10 mouse cellular contexts compared by ENCODE assay signal in genomic region chr13:52017598-52018190, GRCm38 (mm10).
A peak's percentile ranks its signal among the peaks of the same experiment; 100 is the strongest.
DNase-seq lines count a peak whose midpoint lies in the region; ATAC-seq lines count a peak whose summit lies in the region.
"Had no signal": no experiment of that assay in that cellular context is flagged by ENCODE, and none has a peak within 500 bp of the region (broad histone marks: within the 10 kb centered on the region; RNA-seq: fewer than 3 reads in every experiment).

No protein-coding gene starts in this region.

- DNase-seq in frontal cortex, postnatal 36 days (ENCODE audit: low spot score in 2 of 2) = no peak
- DNase-seq in ovary, postnatal 36 days (ENCODE audit: low spot score) = peak; percentile 28
- no peak for DNase-seq in ovary, postnatal 10 days (ENCODE audit: low spot score)
- DNase-seq in cerebellum, adult 11-12 months = peak; percentile 6
- DNase-seq in lung, postnatal 25 days (ENCODE audit: low spot score) = no peak
- no peak for DNase-seq in spleen, adult 12 weeks (ENCODE audit: low spot score)
- DNase-seq: gastrocnemius, postnatal 10 days; thymus, postnatal 4 days had no signal

- peak; percentile 59 for ATAC-seq in frontal cortex, adult (ENCODE audit: low TSS enrichment)
- peak; percentile 29; the same call in 1 of the 2 replicates for ATAC-seq in megakaryocyte progenitor cell, adult 5-6 weeks (replicated peaks; ENCODE audit: poor library complexity)

Comparison
In these comparisons a context has a peak if more than half of its experiments do, and no peak if none do; other contexts are left out.
1. DNase-seq: peak in ovary, postnatal 36 days (single experiment) and cerebellum, adult 11-12 months (single experiment); none in frontal cortex, postnatal 36 days (0 of 2), ovary, postnatal 10 days (single experiment), lung, postnatal 25 days (single experiment) and spleen, adult 12 weeks (single experiment).